Mouse (Mus musculus) limb, embryonic 13.5 days (tissue): ENCODE measurements at regions not wholly inside any gene's neighbourhood (a gene's known extent, or its start where the extent isn't known, plus 50 kb on each side); places are given as distances from the start of the nearest gene placed in this dataset.
A peak's percentile ranks its signal among the peaks of the same experiment; 100 is the strongest.
"Not testable (repeated sequence)": the region's sequence is repeated elsewhere in the genome, so short reads cannot be mapped to it uniquely, and the experiment has no call there.

ENCODE experiments used
- ATAC-seq: fragments of 200-750 bp; cut with Nextera tagmentation; 2 replicates; pipeline ENCODE4 v1.8.0; 2017; ENCODE audit warnings: low read depth, moderate number of reproducible peaks, moderate TSS enrichment; ENCODE audit not compliant: low FRiP score
- H3K27ac ChIP-seq: fragments of 300-500 bp; sonication (generic); 2 replicates; pipeline ENCODE4 v1.5.1; 2015; ENCODE audit warnings: inconsistent platforms, mild to moderate bottlenecking, moderate library complexity
- H3K27me3 ChIP-seq: fragments of 300-500 bp; sonication (generic); 2 replicates; pipeline ENCODE4 v1.6.1; 2015; ENCODE audit warnings: mild to moderate bottlenecking, inconsistent platforms
- H3K36me3 ChIP-seq: fragments of 300-500 bp; sonication (generic); 2 replicates; pipeline ENCODE4 v1.6.1; 2015; ENCODE audit warnings: inconsistent platforms, mild to moderate bottlenecking, moderate library complexity
- H3K4me1 ChIP-seq: fragments of 300-500 bp; sonication (generic); 2 replicates; pipeline ENCODE4 v1.6.1; 2015; ENCODE audit warnings: inconsistent platforms
- H3K4me2 ChIP-seq: fragments of 300-500 bp; sonication (generic); replicated peaks from 2 replicates; pipeline ENCODE4 v1.6.1; 2015; ENCODE audit warnings: inconsistent platforms, mild to moderate bottlenecking, moderate library complexity
- H3K4me3 ChIP-seq: fragments of 300-500 bp; sonication (generic); 2 replicates; pipeline ENCODE4 v1.5.1; 2015; ENCODE audit warnings: moderate library complexity, mild to moderate bottlenecking, inconsistent platforms
- H3K9ac ChIP-seq: fragments of 300-500 bp; sonication (generic); 2 replicates; pipeline ENCODE4 v1.6.1; 2015; ENCODE audit warnings: mild to moderate bottlenecking, inconsistent platforms
- H3K9me3 ChIP-seq: fragments of 300-500 bp; sonication (generic); 2 replicates; pipeline ENCODE4 v1.6.1; 2016; ENCODE audit warnings: inconsistent platforms
- WGBS: fragments of 180-500 bp; shearing (Covaris S2); methylation state at CpG from one replicate; pipeline ENCODE4 v1.1.7; 2015; 5-methylcytosine and 5-hydroxymethylcytosine counted together

- no peak overlapping the region for H3K4me2 ChIP-seq
- H3K4me3 ChIP-seq, result no peak overlapping the region
- H3K36me3 ChIP-seq, result no peaks in the 10 kb centered on the region
- no peaks in the 10 kb centered on the region for H3K4me1 ChIP-seq
- WGBS, result 47% methylated on average over 4 of the region's 4 CpGs
- no peak overlapping the region for H3K27ac ChIP-seq
- H3K9ac ChIP-seq, result no peak overlapping the region
- no peaks in the 10 kb centered on the region for H3K9me3 ChIP-seq
- no peak for ATAC-seq
- no peaks in the 10 kb centered on the region for H3K27me3 ChIP-seq
These were observed 83.8 kb downstream of the Fam174a start for GRCm38 (mm10) chr1:95397188-95397587.

GRCm38 (mm10) chr1:95399764-95400163, 86.3 kb downstream of the Fam174a start:
- ATAC-seq, result no peak
- H3K4me2 ChIP-seq, result no peak overlapping the region
- no peak overlapping the region for H3K27ac ChIP-seq
- no peaks in the 10 kb centered on the region for H3K36me3 ChIP-seq
- H3K9ac ChIP-seq, result no peak overlapping the region
- H3K4me3 ChIP-seq, result no peak overlapping the region
- H3K4me1 ChIP-seq, result no peaks in the 10 kb centered on the region
- H3K27me3 ChIP-seq, result no peaks in the 10 kb centered on the region
- no peaks in the 10 kb centered on the region for H3K9me3 ChIP-seq
- WGBS, result 88% methylated on average over 7 of the region's 7 CpGs

GRCm38 (mm10) chr1:95422253-95422652, 108.8 kb downstream of the Fam174a start:
- Histone ChIP-seq H3K4me2 (no peak overlapping the region), H3K27me3 (no peaks in the 10 kb centered on the region), H3K4me3 (no peak overlapping the region), H3K9ac (no peak overlapping the region), H3K27ac (no peak overlapping the region), H3K36me3 (no peaks in the 10 kb centered on the region), H3K4me1 (no peaks in the 10 kb centered on the region), H3K9me3 (no peaks in the 10 kb centered on the region)
- WGBS, result 68% methylated on average over 1 of the region's 1 CpGs
- no peak for ATAC-seq

- Histone ChIP-seq H3K4me1 (no peaks in the 10 kb centered on the region), H3K27me3 (no peaks in the 10 kb centered on the region), H3K36me3 (no peaks in the 10 kb centered on the region), H3K4me2 (no peak overlapping the region), H3K9ac (no peak overlapping the region), H3K9me3 (no peaks in the 10 kb centered on the region), H3K27ac (no peak overlapping the region), H3K4me3 (no peak overlapping the region)
- no peak for ATAC-seq
These were observed 112.0 kb downstream of the Fam174a start for GRCm38 (mm10) chr1:95425420-95425819.

- no peaks in the 10 kb centered on the region for H3K9me3 ChIP-seq
- no peak overlapping the region for H3K4me3 ChIP-seq
- H3K4me2 ChIP-seq, result no peak overlapping the region
- H3K9ac ChIP-seq, result no peak overlapping the region
- H3K27me3 ChIP-seq, result no peaks in the 10 kb centered on the region
- H3K27ac ChIP-seq, result no peak overlapping the region
- no peaks in the 10 kb centered on the region for H3K36me3 ChIP-seq
- no peaks in the 10 kb centered on the region for H3K4me1 ChIP-seq
- ATAC-seq, result no peak
These were observed 123.7 kb downstream of the Fam174a start for GRCm38 (mm10) chr1:95437155-95437554.

- no peaks in the 10 kb centered on the region for H3K9me3 ChIP-seq
- H3K4me3 ChIP-seq, result no peak overlapping the region
- H3K27me3 ChIP-seq, result no peaks in the 10 kb centered on the region
- ATAC-seq, result no peak
- H3K4me1 ChIP-seq, result no peaks in the 10 kb centered on the region
- no peaks in the 10 kb centered on the region for H3K36me3 ChIP-seq
- no peak overlapping the region for H3K9ac ChIP-seq
- H3K27ac ChIP-seq, result no peak overlapping the region
- no peak overlapping the region for H3K4me2 ChIP-seq
- 78% methylated on average over 3 of the region's 3 CpGs for WGBS
These were observed 132.1 kb downstream of the Fam174a start for GRCm38 (mm10) chr1:95445541-95445940.

- no peak overlapping the region for H3K4me3 ChIP-seq
- no peak overlapping the region for H3K9ac ChIP-seq
- no peak overlapping the region for H3K4me2 ChIP-seq
- no peaks in the 10 kb centered on the region for H3K4me1 ChIP-seq
- no peaks in the 10 kb centered on the region for H3K36me3 ChIP-seq
- 43% methylated on average over 7 of the region's 7 CpGs for WGBS
- no peak overlapping the region for H3K27ac ChIP-seq
- H3K27me3 ChIP-seq, result no peaks in the 10 kb centered on the region
- H3K9me3 ChIP-seq, result no peaks in the 10 kb centered on the region
- ATAC-seq, result no peak
These were observed 135.6 kb downstream of the Fam174a start for GRCm38 (mm10) chr1:95448962-95449558.

GRCm38 (mm10) chr1:95450920-95451332, 137.5 kb downstream of the Fam174a start:
- ATAC-seq, result no peak
- H3K27ac ChIP-seq, result no peak overlapping the region
- no peak overlapping the region for H3K9ac ChIP-seq
- no peaks in the 10 kb centered on the region for H3K4me1 ChIP-seq
- no peaks in the 10 kb centered on the region for H3K36me3 ChIP-seq
- no peak overlapping the region for H3K4me3 ChIP-seq
- no peaks in the 10 kb centered on the region for H3K27me3 ChIP-seq
- H3K9me3 ChIP-seq, result no peaks in the 10 kb centered on the region
- H3K4me2 ChIP-seq, result no peak overlapping the region
- WGBS, result 79% methylated on average over 4 of the region's 4 CpGs

GRCm38 (mm10) chr1:95451755-95452154, 138.3 kb downstream of the Fam174a start:
- WGBS, result 79% methylated on average over 6 of the region's 6 CpGs
- not testable (repeated sequence) for H3K4me2 ChIP-seq, H3K36me3 ChIP-seq, H3K9ac ChIP-seq, H3K9me3 ChIP-seq, H3K4me3 ChIP-seq, H3K27ac ChIP-seq, H3K27me3 ChIP-seq, H3K4me1 ChIP-seq
- ATAC-seq, result 0 out of 2 replicates have a peak, but pooled peaks have one; percentile 67

GRCm38 (mm10) chr1:95454246-95454645, 140.8 kb downstream of the Fam174a start:
- Histone ChIP-seq H3K36me3 (no peaks in the 10 kb centered on the region), H3K9ac (no peak overlapping the region), H3K4me3 (no peak overlapping the region), H3K4me2 (no peak overlapping the region), H3K9me3 (no peaks in the 10 kb centered on the region), H3K4me1 (no peaks in the 10 kb centered on the region), H3K27ac (no peak overlapping the region), H3K27me3 (no peaks in the 10 kb centered on the region)
- WGBS, result 70% methylated on average over 2 of the region's 2 CpGs
- ATAC-seq, result no peak

GRCm38 (mm10) chr1:95459355-95459754, 145.9 kb downstream of the Fam174a start:
- ATAC-seq, result no peak
- Histone ChIP-seq H3K27ac (no peak overlapping the region), H3K4me3 (no peak overlapping the region), H3K4me2 (no peak overlapping the region), H3K4me1 (no peaks in the 10 kb centered on the region), H3K9me3 (no peaks in the 10 kb centered on the region), H3K36me3 (no peaks in the 10 kb centered on the region), H3K27me3 (no peaks in the 10 kb centered on the region), H3K9ac (no peak overlapping the region)
- WGBS, result 82% methylated on average over 1 of the region's 1 CpGs

GRCm38 (mm10) chr1:95468095-95468494, 154.7 kb downstream of the Fam174a start:
- H3K4me1 ChIP-seq, result no peaks in the 10 kb centered on the region
- no peak overlapping the region for H3K4me2 ChIP-seq
- no peaks in the 10 kb centered on the region for H3K27me3 ChIP-seq
- no peak for ATAC-seq
- no peak overlapping the region for H3K9ac ChIP-seq
- H3K27ac ChIP-seq, result no peak overlapping the region
- H3K9me3 ChIP-seq, result no peaks in the 10 kb centered on the region
- no peak overlapping the region for H3K4me3 ChIP-seq
- no peaks in the 10 kb centered on the region for H3K36me3 ChIP-seq
- WGBS, result 63% methylated on average over 2 of the region's 2 CpGs

- 79% methylated on average over 2 of the region's 2 CpGs for WGBS
- Histone ChIP-seq H3K4me2 (no peak overlapping the region), H3K27me3 (no peaks in the 10 kb centered on the region), H3K9me3 (no peaks in the 10 kb centered on the region), H3K4me1 (no peaks in the 10 kb centered on the region), H3K36me3 (no peaks in the 10 kb centered on the region), H3K4me3 (no peak overlapping the region), H3K27ac (no peak overlapping the region), H3K9ac (no peak overlapping the region)
- ATAC-seq, result no peak
These were observed 155.3 kb downstream of the Fam174a start for GRCm38 (mm10) chr1:95468772-95469171.
